In genomic region chr7:64988015-64988414, GRCm38 (mm10) we compare ENCODE assay signal across 13 mouse cellular contexts.
"Had no signal": no experiment of that assay in that cellular context is flagged by ENCODE, and none has a peak within 500 bp of the region (broad histone marks: within the 10 kb centered on the region; RNA-seq: fewer than 3 reads in every experiment).

No protein-coding gene starts in this region.

- DNase-seq: gastrocnemius, postnatal 14 days; gastrocnemius, postnatal 36 days; heart, adult 18-20 months; heart, postnatal 10 days; heart, postnatal 4 days; kidney, adult 11 months; kidney, adult 2 months; kidney, adult 9 months; kidney, postnatal 14 days; kidney, postnatal 36 days; liver had no signal

- ATAC-seq: hindbrain, postnatal 0 days; intestine, embryonic 16.5 days had no signal
